Mouse (Mus musculus) heart, adult 2 months (tissue): ENCODE data around the gene Parp2.

Source experiments
- CTCF ChIP-seq: fragments of 200-600 bp; IDR thresholded peaks from 2 replicates; pipeline ENCODE4 v1.8.1; 2022; ENCODE audit warnings: antibody characterized with exemption, mild to moderate bottlenecking, moderate library complexity
- EP300 ChIP-seq: fragments of 200-500 bp; IDR thresholded peaks from 2 replicates; pipeline ENCODE4 v1.6.1; 2011; ENCODE audit warnings: low read depth, low read length, control low read depth; ENCODE audit not compliant: insufficient read depth
- POLR2A ChIP-seq: fragments of 200-500 bp; IDR thresholded peaks from 2 replicates; pipeline ENCODE4 v1.6.1; 2011; ENCODE audit warnings: mild to moderate bottlenecking, low read depth, low read length, control low read depth; ENCODE audit not compliant: insufficient read depth

DNA sequence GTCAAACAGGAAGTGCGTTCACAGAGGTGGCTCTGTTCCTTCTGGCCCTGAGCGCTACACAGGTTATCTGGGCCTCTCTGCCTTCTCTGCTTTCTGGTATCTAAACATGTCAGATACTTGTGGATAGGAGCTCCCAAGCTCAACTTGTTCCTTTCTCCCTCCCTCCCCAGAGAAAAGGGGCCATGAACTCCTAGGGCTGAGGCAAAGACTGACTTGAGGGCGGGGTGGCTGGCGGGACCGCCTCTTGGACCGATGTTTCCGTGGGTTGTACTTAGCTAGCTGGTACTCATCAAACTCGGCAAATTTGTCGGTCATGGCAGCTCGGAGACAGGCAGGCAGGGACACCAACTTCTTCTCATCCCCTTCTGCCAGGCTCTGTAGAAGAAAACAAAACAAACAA, 55.0 kb downstream of the Parp2 start:
- TF ChIP-seq CTCF (no peak), POLR2A (no peak), EP300 (no peak)
